Mouse (Mus musculus) midbrain, embryonic 12.5 days (tissue): ENCODE data around the gene Fntb. TPM values are rescaled to one million over a fixed set of nuclear protein-coding genes. Genes with fewer than 3 reads are reported as not detected.

Experiments
- ATAC-seq: fragments of 200-750 bp; cut with Nextera tagmentation; 2 replicates; pipeline ENCODE4 v1.8.0; 2017; ENCODE audit warnings: low read depth, moderate TSS enrichment, moderate library complexity; ENCODE audit not compliant: low FRiP score
- H3K27ac ChIP-seq: fragments of 300-500 bp; sonication (generic); replicated peaks from 2 replicates; pipeline ENCODE4 v1.5.1; 2016; ENCODE audit warnings: mild to moderate bottlenecking
- H3K27me3 ChIP-seq: fragments of 300-500 bp; sonication (generic); 2 replicates; pipeline ENCODE4 v1.6.1; 2016; ENCODE audit warnings: mild to moderate bottlenecking
- H3K36me3 ChIP-seq: fragments of 300-500 bp; sonication (generic); 2 replicates; pipeline ENCODE4 v1.6.1; 2016
- H3K4me1 ChIP-seq: fragments of 300-500 bp; sonication (generic); 2 replicates; pipeline ENCODE4 v1.6.1; 2016
- H3K4me2 ChIP-seq: fragments of 300-500 bp; sonication (generic); replicated peaks from 2 replicates; pipeline ENCODE4 v1.6.1; 2016; ENCODE audit warnings: mild to moderate bottlenecking, moderate library complexity
- H3K4me3 ChIP-seq: fragments of 300-500 bp; sonication (generic); 2 replicates; pipeline ENCODE4 v1.5.1; 2016; ENCODE audit warnings: mild to moderate bottlenecking
- H3K9ac ChIP-seq: fragments of 300-500 bp; sonication (generic); replicated peaks from 2 replicates; pipeline ENCODE4 v1.6.1; 2016; ENCODE audit warnings: mild to moderate bottlenecking, moderate library complexity
- H3K9me3 ChIP-seq: fragments of 300-500 bp; sonication (generic); 2 replicates; pipeline ENCODE4 v1.6.1; 2016; ENCODE audit warnings: mild to moderate bottlenecking
- WGBS: fragments of 180-500 bp; shearing (Covaris S2); methylation state at CpG from one replicate; pipeline ENCODE4 v1.1.7; 2016; 5-methylcytosine and 5-hydroxymethylcytosine counted together
- polyA plus RNA-seq: library from polyadenylated mRNA; unstranded; fragments of >200 nt; fragmentation: Nextera tagmentation; extraction: Ambion mirVana; gene quantifications from 2 replicates; pipeline ENCODE4 v1.2.1, GENCODE M21; 2016

Gene Fntb
- polyA plus RNA-seq, 1 experiment from 2014 or later = 36.9 TPM

DNA sequence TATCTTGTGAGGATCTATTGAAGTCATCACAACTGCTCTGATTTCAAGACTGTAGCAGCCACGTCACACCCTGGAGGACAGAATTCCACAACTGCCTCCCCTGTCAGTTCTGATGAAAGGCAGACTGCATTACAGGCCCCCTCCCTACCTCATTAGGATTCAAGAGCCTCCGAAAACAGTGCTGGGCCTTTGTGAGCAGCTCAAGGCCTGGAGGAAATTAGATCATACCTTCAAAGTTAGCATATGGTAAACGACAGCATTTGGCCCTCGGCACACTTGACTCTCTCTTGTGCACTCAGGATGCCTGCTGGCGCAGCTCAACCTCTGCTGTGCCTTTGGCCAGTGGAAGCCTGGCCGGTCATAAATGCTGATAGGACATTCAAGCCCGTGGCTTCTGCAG lies 130.4 kb downstream of the Fntb start:
- Histone ChIP-seq H3K4me3 (no peak overlapping the region), H3K27ac (no peak overlapping the region), H3K9me3 (no peaks in the 10 kb centered on the region), H3K4me1 (peaks cover 6% of the 10 kb centered on the region), H3K27me3 (no peaks in the 10 kb centered on the region), H3K4me2 (no peak overlapping the region), H3K9ac (no peak overlapping the region), H3K36me3 (0 out of 2 replicates have a peak, but pooled peaks cover 15% of the 10 kb centered on the region)
- 42% methylated on average over 7 of the region's 7 CpGs for WGBS
- ATAC-seq = peak; percentile 52

DNA sequence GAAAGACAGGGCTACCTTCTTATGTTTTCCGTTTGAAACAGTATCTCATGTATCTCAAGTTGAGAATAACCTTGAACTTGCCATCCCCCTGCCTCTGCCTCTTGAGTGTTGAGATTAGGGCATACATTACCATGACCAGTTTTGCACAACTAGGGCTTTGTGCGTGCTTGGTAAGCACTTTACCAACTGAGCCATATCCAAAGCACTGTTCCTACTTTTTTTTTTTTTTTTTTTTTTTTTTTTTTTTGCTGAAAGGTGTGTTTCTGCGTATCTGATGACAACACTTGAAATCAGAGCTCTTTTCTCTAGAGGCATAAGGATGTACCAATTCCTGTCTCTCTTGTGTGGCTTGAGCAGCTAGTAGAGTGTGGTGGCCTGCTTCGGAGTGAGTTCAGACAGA lies 131.2 kb downstream of the Fntb start:
- Histone ChIP-seq H3K27me3 (no peaks in the 10 kb centered on the region), H3K27ac (no peak overlapping the region), H3K4me3 (no peak overlapping the region), H3K4me1 (peaks cover 6% of the 10 kb centered on the region), H3K9ac (no peak overlapping the region), H3K36me3 (peaks cover 19% of the 10 kb centered on the region; the same call in 1 of the 2 replicates), H3K9me3 (no peaks in the 10 kb centered on the region), H3K4me2 (no peak overlapping the region)
- ATAC-seq = no peak
- WGBS = 96% methylated on average over 4 of the region's 4 CpGs

- H3K27me3 ChIP-seq = no peaks in the 10 kb centered on the region
- H3K9me3 ChIP-seq = no peaks in the 10 kb centered on the region
- H3K4me1 ChIP-seq = peaks cover 6% of the 10 kb centered on the region
- H3K9ac ChIP-seq = no peak overlapping the region
- ATAC-seq = no peak
- H3K27ac ChIP-seq = no peak overlapping the region
- H3K4me2 ChIP-seq = no peak overlapping the region
- no peak overlapping the region for H3K4me3 ChIP-seq
- WGBS = 94% methylated on average over 10 of the region's 10 CpGs
- peaks cover 16% of the 10 kb centered on the region; the same call in 1 of the 2 replicates for H3K36me3 ChIP-seq
Observed at GRCm38 (mm10) chr12:76897006-76897405, 131.6 kb downstream of the Fntb start.

DNA sequence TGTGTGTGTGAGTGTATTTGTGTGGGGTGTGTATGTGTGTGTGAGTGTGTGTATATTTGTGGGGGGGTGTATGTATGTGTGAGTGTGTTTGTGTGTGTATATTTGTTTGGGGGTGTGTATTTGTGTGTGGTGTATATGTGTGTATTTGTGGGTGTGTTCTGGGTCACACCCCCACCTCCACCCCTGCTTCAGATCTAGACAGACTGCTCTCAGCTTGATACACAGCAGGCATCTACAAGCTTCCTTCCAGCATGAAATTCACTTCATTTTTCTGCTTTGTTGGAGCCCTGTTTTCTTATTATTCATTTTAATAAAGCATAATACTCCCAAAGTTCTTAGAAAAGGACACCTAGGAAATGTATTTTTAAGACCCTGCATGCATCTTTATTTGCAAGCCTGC lies 132.8 kb downstream of the Fntb start:
- H3K4me3 ChIP-seq = no peak overlapping the region
- no peak overlapping the region for H3K9ac ChIP-seq
- peaks cover 13% of the 10 kb centered on the region; the same call in 1 of the 2 replicates for H3K36me3 ChIP-seq
- ATAC-seq = no peak
- peaks cover 6% of the 10 kb centered on the region for H3K4me1 ChIP-seq
- no peak overlapping the region for H3K27ac ChIP-seq
- no peaks in the 10 kb centered on the region for H3K27me3 ChIP-seq
- no peaks in the 10 kb centered on the region for H3K9me3 ChIP-seq
- H3K4me2 ChIP-seq = no peak overlapping the region

GRCm38 (mm10) chr12:76899261-76899975 lies 134.0 kb downstream of the Fntb start:
- WGBS = 90% methylated on average over 10 of the region's 10 CpGs
- Histone ChIP-seq H3K9me3 (no peaks in the 10 kb centered on the region), H3K27me3 (no peaks in the 10 kb centered on the region), H3K36me3 (peaks cover 13% of the 10 kb centered on the region; the same call in 1 of the 2 replicates), H3K27ac (no peak overlapping the region), H3K4me1 (peaks cover 6% of the 10 kb centered on the region), H3K4me3 (no peak overlapping the region), H3K4me2 (no peak overlapping the region), H3K9ac (no peak overlapping the region)
- no peak for ATAC-seq

DNA sequence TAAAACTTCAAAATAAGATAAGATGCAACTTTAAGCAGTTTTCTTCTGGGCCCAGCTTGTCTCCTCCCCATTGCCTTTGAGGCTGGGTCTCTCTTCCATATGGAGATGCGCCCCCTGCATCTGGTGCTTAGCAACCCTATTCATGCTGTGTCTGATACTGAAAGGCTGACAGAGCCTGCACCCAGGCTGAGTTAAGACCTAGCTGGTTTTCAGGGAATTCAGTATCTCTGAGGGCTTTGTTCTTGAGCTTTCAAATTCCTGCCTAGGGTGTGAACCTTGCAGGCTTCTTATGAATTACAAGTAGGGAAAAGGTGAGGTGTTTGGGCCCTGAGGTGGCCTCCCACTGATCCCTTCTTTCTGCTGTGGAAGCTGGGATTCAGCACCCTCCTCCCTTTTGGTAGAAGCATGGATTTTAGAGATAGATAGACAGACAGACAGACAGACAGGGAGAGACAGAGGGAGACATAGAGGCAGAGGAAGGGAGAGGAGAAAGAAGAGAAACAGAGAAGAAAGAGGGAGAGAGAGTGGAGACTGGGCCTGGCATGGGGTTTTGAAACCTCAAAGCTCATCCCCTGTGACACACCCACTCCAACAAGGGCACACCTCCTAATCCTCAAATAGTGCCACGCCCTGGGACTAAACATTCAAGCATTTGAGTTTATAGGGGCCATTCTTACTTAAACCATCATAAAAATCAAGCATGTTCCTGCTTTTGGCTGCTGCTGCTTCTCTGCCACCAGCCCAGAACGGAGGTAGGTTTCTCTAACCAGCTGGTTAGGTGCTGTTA lies 136.3 kb downstream of the Fntb start:
- Histone ChIP-seq H3K36me3 (peaks cover 13% of the 10 kb centered on the region; the same call in 1 of the 2 replicates), H3K9ac (no peak overlapping the region), H3K4me3 (no peak overlapping the region), H3K4me1 (no peaks in the 10 kb centered on the region), H3K9me3 (no peaks in the 10 kb centered on the region), H3K4me2 (no peak overlapping the region), H3K27me3 (no peaks in the 10 kb centered on the region), H3K27ac (no peak overlapping the region)
- 80% methylated on average over 3 of the region's 3 CpGs for WGBS
- no peak for ATAC-seq

DNA sequence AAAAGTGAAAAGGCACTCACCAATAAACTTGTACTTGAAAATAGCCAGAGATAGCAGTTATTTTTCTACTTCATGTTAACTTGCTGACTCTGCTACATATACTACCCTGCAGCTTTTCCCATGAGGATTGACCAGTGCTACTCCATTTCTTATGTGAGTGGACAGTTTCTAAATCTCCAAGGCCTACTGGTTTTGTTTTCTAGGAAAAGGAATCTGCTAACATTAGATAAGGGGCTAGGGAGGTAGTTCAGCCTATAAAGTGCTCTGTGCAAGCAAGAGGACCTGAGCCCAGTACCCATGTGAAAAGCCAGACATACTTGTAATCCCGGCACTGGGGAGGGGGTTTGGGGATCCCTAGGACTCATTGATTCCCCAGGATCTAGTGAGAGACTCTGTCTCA lies 140.9 kb downstream of the Fntb start:
- Histone ChIP-seq H3K9ac (no peak overlapping the region), H3K9me3 (no peaks in the 10 kb centered on the region), H3K4me1 (no peaks in the 10 kb centered on the region), H3K27ac (no peak overlapping the region), H3K27me3 (no peaks in the 10 kb centered on the region), H3K36me3 (peaks cover 5% of the 10 kb centered on the region; the same call in 1 of the 2 replicates), H3K4me2 (no peak overlapping the region), H3K4me3 (no peak overlapping the region)
- WGBS = 94% methylated on average over 1 of the region's 1 CpGs
- ATAC-seq = no peak

GRCm38 (mm10) chr12:76909218-76909617 lies 143.8 kb downstream of the Fntb start:
- H3K9ac ChIP-seq = no peak overlapping the region
- H3K27me3 ChIP-seq = no peaks in the 10 kb centered on the region
- no peak overlapping the region for H3K4me3 ChIP-seq
- no peak overlapping the region for H3K4me2 ChIP-seq
- no peak overlapping the region for H3K27ac ChIP-seq
- WGBS = 87% methylated on average over 5 of the region's 5 CpGs
- no peak for ATAC-seq
- H3K36me3 ChIP-seq = 0 out of 2 replicates have a peak, but pooled peaks cover 3% of the 10 kb centered on the region
- no peaks in the 10 kb centered on the region for H3K4me1 ChIP-seq
- no peaks in the 10 kb centered on the region for H3K9me3 ChIP-seq

DNA sequence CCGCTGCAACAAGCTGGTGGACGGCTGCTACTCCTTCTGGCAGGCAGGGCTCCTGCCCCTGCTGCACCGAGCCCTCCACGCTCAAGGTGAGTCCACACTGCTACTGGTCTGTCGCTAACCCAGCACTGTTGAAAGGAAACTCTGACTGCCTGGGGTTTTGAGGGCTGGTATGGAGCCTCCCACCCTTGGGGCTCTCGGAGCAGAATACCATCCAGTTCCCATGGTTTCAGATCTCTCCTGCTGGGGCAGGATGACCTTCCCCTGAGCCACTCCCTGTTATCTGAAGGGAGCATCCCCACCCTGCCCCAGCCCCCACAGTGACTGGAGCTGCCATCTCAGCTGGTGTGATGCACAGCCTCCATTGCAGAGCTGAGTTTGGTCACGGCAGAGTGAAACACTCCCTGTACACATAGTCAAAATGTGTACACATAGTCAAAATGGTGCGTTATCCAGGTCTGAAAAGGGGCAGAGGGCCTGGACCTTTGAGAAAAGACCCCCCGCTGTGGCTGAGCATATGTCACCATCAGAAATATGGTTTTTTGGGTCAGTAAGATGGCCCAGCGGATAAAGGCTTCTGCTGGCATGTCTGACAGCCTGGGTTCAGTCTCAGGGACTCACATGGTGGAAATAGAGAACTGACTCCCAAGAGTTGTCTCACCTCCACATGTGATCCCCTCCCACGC lies 145.0 kb downstream of the Fntb start:
- 69% methylated on average over 11 of the region's 11 CpGs for WGBS
- no peak for ATAC-seq
- Histone ChIP-seq H3K27me3 (no peaks in the 10 kb centered on the region), H3K27ac (no peak overlapping the region), H3K9ac (no peak overlapping the region), H3K4me1 (no peaks in the 10 kb centered on the region), H3K36me3 (0 out of 2 replicates have a peak, but pooled peaks cover 7% of the 10 kb centered on the region), H3K4me3 (no peak overlapping the region), H3K9me3 (no peaks in the 10 kb centered on the region), H3K4me2 (no peak overlapping the region)

GRCm38 (mm10) chr12:76911171-76911726 lies 145.9 kb downstream of the Fntb start:
- Histone ChIP-seq H3K9ac (no peak overlapping the region), H3K27ac (no peak overlapping the region), H3K4me1 (no peaks in the 10 kb centered on the region), H3K9me3 (no peaks in the 10 kb centered on the region), H3K36me3 (peaks cover 8% of the 10 kb centered on the region; the same call in 1 of the 2 replicates), H3K4me2 (no peak overlapping the region), H3K4me3 (no peak overlapping the region), H3K27me3 (no peaks in the 10 kb centered on the region)
- ATAC-seq = no peak
- 50% methylated on average over 16 of the region's 16 CpGs for WGBS

GRCm38 (mm10) chr12:76912193-76912592 lies 146.8 kb downstream of the Fntb start:
- ATAC-seq = no peak
- no peak overlapping the region for H3K4me2 ChIP-seq
- WGBS = 79% methylated on average over 9 of the region's 9 CpGs
- no peaks in the 10 kb centered on the region for H3K9me3 ChIP-seq
- peaks cover 13% of the 10 kb centered on the region; the same call in 1 of the 2 replicates for H3K36me3 ChIP-seq
- H3K27ac ChIP-seq = no peak overlapping the region
- no peak overlapping the region for H3K9ac ChIP-seq
- H3K4me3 ChIP-seq = no peak overlapping the region
- no peaks in the 10 kb centered on the region for H3K4me1 ChIP-seq
- H3K27me3 ChIP-seq = no peaks in the 10 kb centered on the region
